Mouse (Mus musculus) hindbrain, embryonic 13.5 days (tissue): ENCODE results near the gene Smim13. TPM values are rescaled to one million over a fixed set of nuclear protein-coding genes. Genes with fewer than 3 reads are reported as not detected.

ENCODE experiments used
- ATAC-seq: fragments of 200-750 bp; cut with Nextera tagmentation; 2 replicates; pipeline ENCODE4 v1.8.0; 2017; ENCODE audit warnings: moderate TSS enrichment; ENCODE audit not compliant: low FRiP score
- H3K27ac ChIP-seq: fragments of 300-500 bp; sonication (generic); 2 replicates; pipeline ENCODE4 v1.5.1; 2015; ENCODE audit warnings: inconsistent platforms, mild to moderate bottlenecking, moderate library complexity
- H3K27me3 ChIP-seq: fragments of 300-500 bp; sonication (generic); 2 replicates; pipeline ENCODE4 v1.6.1; 2015; ENCODE audit warnings: mild to moderate bottlenecking, inconsistent platforms
- H3K36me3 ChIP-seq: fragments of 300-500 bp; sonication (generic); 2 replicates; pipeline ENCODE4 v1.6.1; 2015; ENCODE audit warnings: mild to moderate bottlenecking, inconsistent platforms
- H3K4me1 ChIP-seq: fragments of 300-500 bp; sonication (generic); replicated peaks from 2 replicates; pipeline ENCODE4 v1.6.1; 2015; ENCODE audit warnings: inconsistent platforms
- H3K4me2 ChIP-seq: fragments of 300-500 bp; sonication (generic); 2 replicates; pipeline ENCODE4 v1.6.1; 2015; ENCODE audit warnings: inconsistent platforms, mild to moderate bottlenecking, moderate library complexity
- H3K4me3 ChIP-seq: fragments of 300-500 bp; sonication (generic); 2 replicates; pipeline ENCODE4 v1.5.1; 2015; ENCODE audit warnings: mild to moderate bottlenecking, inconsistent platforms
- H3K9ac ChIP-seq: fragments of 300-500 bp; sonication (generic); 2 replicates; pipeline ENCODE4 v1.6.1; 2015; ENCODE audit warnings: mild to moderate bottlenecking, inconsistent platforms
- H3K9me3 ChIP-seq: fragments of 300-500 bp; sonication (generic); 2 replicates; pipeline ENCODE4 v1.6.1; 2016; ENCODE audit warnings: inconsistent platforms
- WGBS: fragments of 180-500 bp; shearing (Covaris S2); methylation state at CpG from one replicate; pipeline ENCODE4 v1.1.7; 2015; 5-methylcytosine and 5-hydroxymethylcytosine counted together
- polyA plus RNA-seq: library from polyadenylated mRNA; unstranded; fragments of >200 nt; fragmentation: Nextera tagmentation; extraction: Ambion mirVana; gene quantifications from 2 replicates; pipeline ENCODE4 v1.2.1, GENCODE M21; 2015

Gene Smim13
- polyA plus RNA-seq, 1 experiment from 2014 or later, result 19.1 TPM

GRCm38 (mm10) chr13:41267827-41268408 is 18.3 kb downstream of the Smim13 start:
- Histone ChIP-seq H3K9me3 (no peaks in the 10 kb centered on the region), H3K27me3 (no peaks in the 10 kb centered on the region), H3K4me1 (peaks cover 6% of the 10 kb centered on the region; the same call in 1 of the 2 replicates), H3K9ac (0 out of 2 replicates have a peak overlapping the region, but pooled peaks have one; percentile 3), H3K27ac (no peak overlapping the region), H3K36me3 (0 out of 2 replicates have a peak, but pooled peaks cover 3% of the 10 kb centered on the region), H3K4me2 (peak overlapping the region; percentile 27; the same call in 1 of the 2 replicates), H3K4me3 (no peak overlapping the region)
- 17% methylated on average over 7 of the region's 7 CpGs for WGBS
- ATAC-seq, result 0 out of 2 replicates have a peak, but pooled peaks have one; percentile 39

- no peak within 1 kb of the TSS for H3K4me2 ChIP-seq
- no peak for ATAC-seq
- 95% methylated on average over 10 of the region's 10 CpGs for WGBS
Measured at GRCm38 (mm10) chr13:41273927-41274650, 24.4 kb downstream of the Smim13 start, which contains the start of gene Gm17364. Gene Gm17364, minus strand, starts transcription at chr13:41273977.

GRCm38 (mm10) chr13:41280696-41281095 is 31.1 kb downstream of the Smim13 start:
- Histone ChIP-seq H3K4me2 (no peak overlapping the region), H3K27me3 (0 out of 2 replicates have a peak, but pooled peaks cover 2% of the 10 kb centered on the region), H3K9me3 (no peaks in the 10 kb centered on the region), H3K9ac (no peak overlapping the region), H3K4me1 (no peaks in the 10 kb centered on the region), H3K4me3 (no peak overlapping the region), H3K36me3 (peaks cover 10% of the 10 kb centered on the region; the same call in 1 of the 2 replicates), H3K27ac (no peak overlapping the region)
- 73% methylated on average over 5 of the region's 5 CpGs for WGBS
- ATAC-seq, result no peak

More at GRCm38 (mm10) chr13:41273927-41274650, 24.4 kb downstream of the Smim13 start, which contains the start of gene Gm17364:
- no peak within 1 kb of the TSS for H3K4me3 ChIP-seq
- peaks cover 22% of the 10 kb centered on the region for H3K36me3 ChIP-seq
- H3K27ac ChIP-seq, result no peak within 1 kb of the TSS
- H3K9me3 ChIP-seq, result no peaks in the 10 kb centered on the region
- H3K9ac ChIP-seq, result no peak within 1 kb of the TSS
- H3K4me1 ChIP-seq, result no peaks in the 10 kb centered on the region
- no peaks in the 10 kb centered on the region for H3K27me3 ChIP-seq

- ATAC-seq, result 0 out of 2 replicates have a peak, but pooled peaks have one; percentile 54
- WGBS, result 24% methylated on average over 5 of the region's 5 CpGs
Measured at GRCm38 (mm10) chr13:41283256-41283655, 33.6 kb downstream of the Smim13 start.

GRCm38 (mm10) chr13:41285448-41285847 is 35.8 kb downstream of the Smim13 start:
- H3K9ac ChIP-seq, result no peak overlapping the region
- H3K9me3 ChIP-seq, result no peaks in the 10 kb centered on the region
- H3K4me3 ChIP-seq, result no peak overlapping the region
- 75% methylated on average over 4 of the region's 4 CpGs for WGBS
- no peak overlapping the region for H3K4me2 ChIP-seq
- no peaks in the 10 kb centered on the region for H3K4me1 ChIP-seq
- ATAC-seq, result no peak
- H3K36me3 ChIP-seq, result no peaks in the 10 kb centered on the region
- 0 out of 2 replicates have a peak, but pooled peaks cover 2% of the 10 kb centered on the region for H3K27me3 ChIP-seq
- no peak overlapping the region for H3K27ac ChIP-seq

More at GRCm38 (mm10) chr13:41283256-41283655, 33.6 kb downstream of the Smim13 start:
- Histone ChIP-seq H3K4me1 (no peaks in the 10 kb centered on the region), H3K9me3 (no peaks in the 10 kb centered on the region), H3K27ac (no peak overlapping the region), H3K4me3 (no peak overlapping the region), H3K27me3 (0 out of 2 replicates have a peak, but pooled peaks cover 2% of the 10 kb centered on the region), H3K36me3 (peaks cover 3% of the 10 kb centered on the region; the same call in 1 of the 2 replicates), H3K4me2 (no peak overlapping the region), H3K9ac (no peak overlapping the region)

- ATAC-seq, result no peak
- Histone ChIP-seq H3K4me1 (no peaks in the 10 kb centered on the region), H3K36me3 (no peaks in the 10 kb centered on the region), H3K27ac (no peak overlapping the region), H3K4me2 (no peak overlapping the region), H3K27me3 (no peaks in the 10 kb centered on the region), H3K9ac (no peak overlapping the region), H3K9me3 (peaks cover under 1% of the 10 kb centered on the region; the same call in 1 of the 2 replicates), H3K4me3 (no peak overlapping the region)
- 46% methylated on average over 3 of the region's 3 CpGs for WGBS
Measured at GRCm38 (mm10) chr13:41286285-41286684, 36.6 kb downstream of the Smim13 start.

GRCm38 (mm10) chr13:41291466-41291974 is 41.9 kb downstream of the Smim13 start:
- H3K4me2 ChIP-seq, result no peak overlapping the region
- H3K4me3 ChIP-seq, result no peak overlapping the region
- H3K27me3 ChIP-seq, result peaks cover 3% of the 10 kb centered on the region; the same call in 1 of the 2 replicates
- ATAC-seq, result no peak
- H3K36me3 ChIP-seq, result no peaks in the 10 kb centered on the region
- H3K27ac ChIP-seq, result no peak overlapping the region
- 86% methylated on average over 4 of the region's 4 CpGs for WGBS
- H3K9me3 ChIP-seq, result peaks cover 4% of the 10 kb centered on the region; the same call in 1 of the 2 replicates
- peaks cover 8% of the 10 kb centered on the region for H3K4me1 ChIP-seq
- no peak overlapping the region for H3K9ac ChIP-seq

GRCm38 (mm10) chr13:41293595-41293994 is 44.0 kb downstream of the Smim13 start:
- peaks cover 4% of the 10 kb centered on the region; the same call in 1 of the 2 replicates for H3K9me3 ChIP-seq
- H3K9ac ChIP-seq, result no peak overlapping the region
- ATAC-seq, result no peak
- no peaks in the 10 kb centered on the region for H3K36me3 ChIP-seq
- WGBS, result 26% methylated on average over 5 of the region's 5 CpGs
- no peak overlapping the region for H3K27ac ChIP-seq
- H3K4me2 ChIP-seq, result no peak overlapping the region
- H3K27me3 ChIP-seq, result peaks cover 9% of the 10 kb centered on the region; the same call in 1 of the 2 replicates
- H3K4me3 ChIP-seq, result no peak overlapping the region
- H3K4me1 ChIP-seq, result peaks cover 11% of the 10 kb centered on the region

- Histone ChIP-seq H3K4me2 (no peak overlapping the region), H3K9ac (no peak overlapping the region), H3K9me3 (peaks cover 4% of the 10 kb centered on the region; the same call in 1 of the 2 replicates), H3K36me3 (no peaks in the 10 kb centered on the region), H3K27ac (no peak overlapping the region), H3K4me1 (peaks cover 18% of the 10 kb centered on the region), H3K27me3 (peaks cover 13% of the 10 kb centered on the region), H3K4me3 (no peak overlapping the region)
- WGBS, result 66% methylated on average over 6 of the region's 6 CpGs
- ATAC-seq, result no peak
Measured at GRCm38 (mm10) chr13:41295886-41296285, 46.2 kb downstream of the Smim13 start.

- peaks cover 2% of the 10 kb centered on the region; the same call in 1 of the 2 replicates for H3K9me3 ChIP-seq
- no peak overlapping the region for H3K27ac ChIP-seq
- H3K4me3 ChIP-seq, result no peak overlapping the region
- peaks cover 17% of the 10 kb centered on the region for H3K27me3 ChIP-seq
- peaks cover 18% of the 10 kb centered on the region for H3K4me1 ChIP-seq
- 39% methylated on average over 10 of the region's 10 CpGs for WGBS
- no peaks in the 10 kb centered on the region for H3K36me3 ChIP-seq
- no peak overlapping the region for H3K9ac ChIP-seq
- no peak overlapping the region; the same call in 1 of the 2 replicates for H3K4me2 ChIP-seq
- ATAC-seq, result peak; percentile 36; the same call in 1 of the 2 replicates
Measured at GRCm38 (mm10) chr13:41296396-41296795, 46.8 kb downstream of the Smim13 start.

GRCm38 (mm10) chr13:41298533-41298932 is 48.9 kb downstream of the Smim13 start:
- Histone ChIP-seq H3K27me3 (peaks cover 20% of the 10 kb centered on the region), H3K9me3 (no peaks in the 10 kb centered on the region), H3K4me3 (no peak overlapping the region), H3K9ac (no peak overlapping the region), H3K36me3 (no peaks in the 10 kb centered on the region), H3K4me1 (peaks cover 18% of the 10 kb centered on the region), H3K4me2 (no peak overlapping the region), H3K27ac (no peak overlapping the region)
- WGBS, result 27% methylated on average over 2 of the region's 2 CpGs
- ATAC-seq, result no peak

- no peaks in the 10 kb centered on the region for H3K9me3 ChIP-seq
- no peak for ATAC-seq
Measured at GRCm38 (mm10) chr13:41298996-41299395, 49.4 kb downstream of the Smim13 start.

More at GRCm38 (mm10) chr13:41298996-41299395, 49.4 kb downstream of the Smim13 start:
- Histone ChIP-seq H3K9ac (no peak overlapping the region), H3K27ac (no peak overlapping the region), H3K27me3 (peaks cover 20% of the 10 kb centered on the region), H3K4me3 (no peak overlapping the region), H3K4me2 (no peak overlapping the region), H3K4me1 (peaks cover 18% of the 10 kb centered on the region), H3K36me3 (no peaks in the 10 kb centered on the region)
- 13% methylated on average over 5 of the region's 5 CpGs for WGBS
